Mouse (Mus musculus) kidney, adult 11 months (tissue): ENCODE measurements around the gene Gm10192.
"Not testable (repeated sequence)": the region's sequence is repeated elsewhere in the genome, so short reads cannot be mapped to it uniquely, and the experiment has no call there.

Experiments
- DNase-seq: peaks from one replicate; pipeline ENCODE4 v3.0.0; 2022

Gene Gm10192

GRCm38 (mm10) chr4:97183066-97183465 lies at the start of gene Gm10192:
TSS of gene Gm10192 (minus strand) at chr4:97183166.
- not testable (repeated sequence) for DNase-seq

GRCm38 (mm10) chr4:97230411-97231104 lies 47.6 kb upstream of the Gm10192 start:
- DNase-seq, result no peak

- no peak for DNase-seq
Measured at GRCm38 (mm10) chr4:97219701-97220100, 36.7 kb upstream of the Gm10192 start.

- no peak for DNase-seq
Measured at GRCm38 (mm10) chr4:97217906-97218305, 34.9 kb upstream of the Gm10192 start.

GRCm38 (mm10) chr4:97212514-97212913 lies 29.5 kb upstream of the Gm10192 start:
- DNase-seq, result no peak

GRCm38 (mm10) chr4:97202986-97203385 lies 20.0 kb upstream of the Gm10192 start:
- DNase-seq, result not testable (repeated sequence)

GRCm38 (mm10) chr4:97193176-97193575 lies 10.2 kb upstream of the Gm10192 start:
- no peak for DNase-seq

GRCm38 (mm10) chr4:97192601-97193000 lies 9.6 kb upstream of the Gm10192 start:
- no peak for DNase-seq

GRCm38 (mm10) chr4:97180396-97180795 lies 2.6 kb downstream of the Gm10192 start:
- no peak for DNase-seq

- no peak for DNase-seq
Measured at GRCm38 (mm10) chr4:97156841-97157345, 26.1 kb downstream of the Gm10192 start.

- DNase-seq, result no peak
Measured at GRCm38 (mm10) chr4:97156084-97156483, 26.9 kb downstream of the Gm10192 start.

GRCm38 (mm10) chr4:97153554-97153953 lies 29.4 kb downstream of the Gm10192 start:
- DNase-seq, result no peak

- no peak for DNase-seq
Measured at GRCm38 (mm10) chr4:97142484-97142883, 40.5 kb downstream of the Gm10192 start.
